Mouse (Mus musculus): ENCODE data around the gene Kctd3.

- TF ChIP-seq GATA1 (IDR thresholded peaks at IDR 0.05; ENCODE audit: borderline replicate concordance, low read length), result no peak
- TF ChIP-seq FLI1 (IDR thresholded peaks at IDR 0.05; ENCODE audit: low read length), result no peak
Measured at GRCm38 (mm10) chr1:189041261-189041660, 33.6 kb upstream of the Kctd3 start.
